Comparison of ENCODE assay signal across 8 mouse cellular contexts in the genomic region with DNA sequence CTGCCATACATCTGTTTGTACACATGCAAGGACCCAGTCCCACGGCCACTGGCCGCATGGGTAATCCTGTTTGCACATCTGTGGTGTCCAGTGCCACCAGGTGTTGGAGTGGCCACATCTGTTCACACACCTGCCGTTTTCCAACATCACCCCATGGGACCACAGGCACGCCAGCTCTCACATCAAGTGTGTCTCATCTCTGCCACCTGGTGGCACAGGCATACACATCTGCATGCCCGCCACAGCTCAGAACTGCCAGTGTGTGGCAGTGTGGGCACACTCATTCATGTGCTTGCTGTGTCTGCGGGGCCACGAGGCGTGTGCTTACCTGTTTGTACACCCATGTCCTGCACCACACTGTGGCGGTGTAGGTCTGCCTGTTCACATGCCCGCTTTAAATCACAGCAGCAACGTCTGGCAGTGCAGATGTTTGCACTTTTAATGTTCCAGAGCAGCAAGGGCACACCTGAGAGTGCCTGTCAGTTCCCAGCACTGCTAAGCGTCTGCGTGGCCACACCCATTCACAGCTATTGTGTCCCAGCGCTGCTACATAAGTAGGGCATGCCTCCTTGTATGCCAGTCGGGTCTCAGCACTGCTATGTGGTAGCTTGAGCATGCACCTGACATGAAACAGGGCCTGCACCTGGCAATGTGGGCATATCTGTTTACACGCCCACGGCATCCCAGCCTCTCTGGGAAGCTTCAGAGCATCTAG. TPM values are rescaled to one million over a fixed set of nuclear protein-coding genes. Genes with fewer than 3 reads are reported as not detected.
A peak's percentile ranks its signal among the peaks of the same experiment; 100 is the strongest.
DNase-seq lines count a peak whose midpoint lies in the region; ATAC-seq and TF ChIP-seq lines count a peak whose summit lies in the region.

No protein-coding gene starts in this region.

- no peaks in the 10 kb centered on the region for H3K36me3 ChIP-seq in heart, embryonic 11.5 days (ENCODE audit: control insufficient read depth, insufficient read depth, low read length)
- H3K36me3 ChIP-seq in kidney, postnatal 0 days (ENCODE audit: insufficient read depth, low read length) = no peaks in the 10 kb centered on the region

- H3K27me3 ChIP-seq in heart, embryonic 11.5 days (ENCODE audit: control insufficient read depth, insufficient read depth, low read length) = peaks cover 5% of the 10 kb centered on the region; the same call in 1 of the 2 replicates
- H3K27me3 ChIP-seq in kidney, postnatal 0 days (ENCODE audit: insufficient read depth, low read length) = no peaks in the 10 kb centered on the region

- H3K4me2 ChIP-seq in heart, embryonic 11.5 days = no peak overlapping the region
- no peak overlapping the region for H3K4me2 ChIP-seq in kidney, postnatal 0 days (ENCODE audit: low read length)

- TF ChIP-seq CTCF in bone marrow, adult 2 months (IDR thresholded peaks at IDR 0.05; ENCODE audit: control insufficient read depth, insufficient read depth, low read length) = peak; percentile 81
- TF ChIP-seq CTCF in kidney, postnatal 0 days (IDR thresholded peaks at IDR 0.05; ENCODE audit: low read depth) = peak; percentile 97

- no peak overlapping the region for H3K4me3 ChIP-seq in bone marrow, adult 2 months (replicated peaks; ENCODE audit: control insufficient read depth, low read depth, low read length)
- H3K4me3 ChIP-seq in heart, embryonic 11.5 days (ENCODE audit: low read depth, low read length) = no peak overlapping the region
- H3K4me3 ChIP-seq in kidney, postnatal 0 days (replicated peaks; ENCODE audit: low read depth, low read length) = no peak overlapping the region

- DNase-seq in spleen, postnatal 36 days (ENCODE audit: low spot score in 2 of 2) = peak; percentile 31
- DNase-seq in spleen, adult 12 weeks (ENCODE audit: low spot score) = no peak
- DNase-seq in kidney, postnatal 0 days (ENCODE audit: low spot score) = peak; percentile 67
- DNase-seq in lung, postnatal 4 days = peak; percentile 53 to 58
- DNase-seq in right cerebral cortex, postnatal 25 days = peak; percentile 61
- no peak for DNase-seq in urinary bladder, adult 2 months (ENCODE audit: low spot score)

- WGBS in bone marrow, adult 2 months = 28% methylated on average over 17 of the region's 17 CpGs
- WGBS in heart, embryonic 11.5 days (ENCODE audit: insufficient replicate concordance) = 38% methylated on average over 17 of the region's 17 CpGs
- WGBS in kidney, postnatal 0 days = 35% methylated on average over 17 of the region's 17 CpGs

- no peak overlapping the region for H3K27ac ChIP-seq in bone marrow, adult 2 months (ENCODE audit: control insufficient read depth, insufficient read depth, low read depth, low read length, poor library complexity)
- H3K27ac ChIP-seq in heart, embryonic 11.5 days (ENCODE audit: low read depth, low read length) = no peak overlapping the region
- no peak overlapping the region for H3K27ac ChIP-seq in kidney, postnatal 0 days

- ATAC-seq in heart, embryonic 11.5 days (replicated peaks; ENCODE audit: insufficient number of reproducible peaks, low FRiP score, low TSS enrichment) = 0 out of 2 replicates have a peak, but pooled peaks have one; percentile 32
- peak; percentile 50; the same call in 1 of the 2 replicates for ATAC-seq in kidney, postnatal 0 days (replicated peaks; ENCODE audit: low FRiP score, low read depth)

- H3K9me3 ChIP-seq in heart, embryonic 11.5 days (replicated peaks; ENCODE audit: control insufficient read depth, low read length) = no peaks in the 10 kb centered on the region
- H3K9me3 ChIP-seq in kidney, postnatal 0 days (replicated peaks; ENCODE audit: low read length) = no peaks in the 10 kb centered on the region

- TF ChIP-seq POLR2A in bone marrow, adult 2 months (IDR thresholded peaks at IDR 0.05; ENCODE audit: borderline replicate concordance, control insufficient read depth, low read depth, low read length) = no peak

- no peak overlapping the region for H3K9ac ChIP-seq in heart, embryonic 11.5 days (ENCODE audit: low read depth, low read length)
- H3K9ac ChIP-seq in kidney, postnatal 0 days (ENCODE audit: low read depth, low read length) = no peak overlapping the region

- peaks cover 1% of the 10 kb centered on the region; the same call in 1 of the 2 replicates for H3K4me1 ChIP-seq in bone marrow, adult 2 months (ENCODE audit: control insufficient read depth, insufficient read depth, low read length)
- H3K4me1 ChIP-seq in heart, embryonic 11.5 days (ENCODE audit: control insufficient read depth, insufficient read depth, low read length) = no peaks in the 10 kb centered on the region
- no peaks in the 10 kb centered on the region for H3K4me1 ChIP-seq in kidney, postnatal 0 days (replicated peaks; ENCODE audit: insufficient read depth, low read length)

RNA-seq across cellular contexts. Expression of a gene that starts 46.0 kb away (rescaled TPM):
- polyA plus RNA-seq in bone marrow, adult 2 months (2011; ENCODE audit: insufficient read depth, insufficient read length, low replicate concordance, missing spikeins) = 11.6 and 20.9 TPM in 2 replicates
- 2.1 and 2.7 TPM in 2 replicates for polyA plus RNA-seq in heart, embryonic 11.5 days (2014; fragmentation: Nextera tagmentation; extraction: Ambion mirVana)
- 5.0 and 5.6 TPM in 2 replicates for polyA plus RNA-seq in kidney, postnatal 0 days (2015; fragmentation: Nextera tagmentation; extraction: Ambion mirVana)
- polyA plus RNA-seq in urinary bladder, adult 2 months (2012; rRNA removed) = 10.8 and 14.1 TPM in 2 replicates

Comparison
In these comparisons a context has a peak if more than half of its experiments do, and no peak if none do; other contexts are left out.
1. DNase-seq: peak in spleen, postnatal 36 days (2 of 2), kidney, postnatal 0 days (single experiment), lung, postnatal 4 days (2 of 2) and right cerebral cortex, postnatal 25 days (single experiment); none in spleen, adult 12 weeks (single experiment) and urinary bladder, adult 2 months (single experiment).